19 mouse cellular contexts compared by ENCODE assay signal in the genomic region with DNA sequence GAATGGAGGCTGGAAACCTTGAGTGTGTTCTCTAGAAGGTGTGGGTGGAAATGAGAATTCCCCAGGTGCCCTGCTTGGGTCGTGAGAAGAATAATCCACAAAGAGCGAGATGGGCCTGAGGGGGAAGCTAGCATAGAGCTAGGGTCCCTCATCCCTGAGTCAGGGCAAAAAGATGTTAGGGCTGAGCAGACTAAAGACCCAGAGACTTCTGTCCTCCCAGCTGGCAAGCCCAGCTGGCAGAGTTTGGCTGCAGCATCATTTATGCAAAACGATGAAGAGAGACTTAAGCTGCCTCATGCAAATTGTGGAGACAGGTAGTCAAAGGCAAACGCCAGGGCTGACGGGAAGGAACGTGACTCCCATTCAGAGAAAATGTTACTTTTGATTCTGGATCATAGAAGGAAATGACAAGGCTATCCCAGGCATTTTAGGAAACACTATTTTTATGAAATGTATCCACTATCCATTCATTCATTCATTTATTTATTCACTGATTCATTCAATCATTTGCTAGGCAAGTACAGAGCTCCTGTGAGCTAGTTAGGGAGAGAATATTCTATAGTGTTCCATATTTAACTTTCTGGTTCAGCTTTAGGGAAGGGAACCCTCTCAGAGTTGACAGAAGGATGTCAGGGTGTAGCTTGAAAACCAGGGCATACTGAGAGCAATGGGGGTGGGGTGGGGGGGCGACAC.
A peak's percentile ranks its signal among the peaks of the same experiment; 100 is the strongest.
DNase-seq lines count a peak whose midpoint lies in the region; ATAC-seq lines count a peak whose summit lies in the region.
"Had no signal": no experiment of that assay in that cellular context is flagged by ENCODE, and none has a peak within 500 bp of the region (broad histone marks: within the 10 kb centered on the region; RNA-seq: fewer than 3 reads in every experiment).

No protein-coding gene starts in this region.

- no peak overlapping the region for H3K4me3 ChIP-seq in heart, embryonic 12.5 days
- no peak overlapping the region for H3K4me3 ChIP-seq in midbrain, embryonic 12.5 days
- no peak overlapping the region for H3K4me3 ChIP-seq in midbrain, embryonic 15.5 days
- H3K4me3 ChIP-seq: embryonic facial prominence, embryonic 10.5 days had no signal

- 76% methylated on average over 7 of the region's 7 CpGs for WGBS in heart, embryonic 12.5 days
- 38% methylated on average over 7 of the region's 7 CpGs for WGBS in midbrain, embryonic 12.5 days
- 25% methylated on average over 7 of the region's 7 CpGs for WGBS in midbrain, embryonic 15.5 days

- no peaks in the 10 kb centered on the region for H3K9me3 ChIP-seq in heart, embryonic 12.5 days (replicated peaks)
- H3K9me3 ChIP-seq in midbrain, embryonic 12.5 days: no peaks in the 10 kb centered on the region
- no peaks in the 10 kb centered on the region for H3K9me3 ChIP-seq in midbrain, embryonic 15.5 days
- H3K9me3 ChIP-seq: embryonic facial prominence, embryonic 10.5 days had no signal

- ATAC-seq in heart, embryonic 12.5 days (ENCODE audit: insufficient number of reproducible peaks, low FRiP score): no peak
- peak; percentile 47; the same call in 1 of the 2 replicates for ATAC-seq in midbrain, embryonic 12.5 days (ENCODE audit: low FRiP score, low read depth)
- ATAC-seq in midbrain, embryonic 15.5 days (replicated peaks): no peak
- ATAC-seq in inflammation-experienced regulatory T-cells, adult 6 months: peak; percentile 39

- H3K27ac ChIP-seq in heart, embryonic 12.5 days (ENCODE audit: poor library complexity, severe bottlenecking): peak overlapping the region; percentile 26; the same call in 1 of the 2 replicates
- no peak overlapping the region for H3K27ac ChIP-seq in midbrain, embryonic 12.5 days (replicated peaks)
- H3K27ac ChIP-seq in midbrain, embryonic 15.5 days: no peak overlapping the region
- H3K27ac ChIP-seq: embryonic facial prominence, embryonic 10.5 days; stomach, postnatal 0 days had no signal

- DNase-seq in heart, postnatal 25 days (ENCODE audit: low spot score): no peak
- no peak for DNase-seq in spleen, postnatal 10 days (ENCODE audit: low spot score in 2 of 2)
- DNase-seq in urinary bladder, adult 2 months (ENCODE audit: low spot score): no peak
- DNase-seq: cerebellum, adult 11 months; cerebellum, postnatal 25 days; heart, adult 18-20 months; kidney, adult 18-20 months; kidney, postnatal 14 days; layer of hippocampus, adult 9-11 months; liver; lung, adult 2 months; lung, postnatal 4 days; thymus, postnatal 14 days had no signal

- H3K4me2 ChIP-seq in heart, embryonic 12.5 days: no peak overlapping the region
- 0 out of 2 replicates have a peak overlapping the region, but pooled peaks have one; percentile 9 for H3K4me2 ChIP-seq in midbrain, embryonic 12.5 days (replicated peaks)
- H3K4me2 ChIP-seq in midbrain, embryonic 15.5 days: no peak overlapping the region

- no peak overlapping the region for H3K9ac ChIP-seq in heart, embryonic 12.5 days
- no peak overlapping the region for H3K9ac ChIP-seq in midbrain, embryonic 12.5 days (replicated peaks)
- H3K9ac ChIP-seq in midbrain, embryonic 15.5 days: no peak overlapping the region

- no peaks in the 10 kb centered on the region for H3K27me3 ChIP-seq in heart, embryonic 12.5 days (replicated peaks)
- H3K27me3 ChIP-seq in midbrain, embryonic 12.5 days: peaks cover 14% of the 10 kb centered on the region
- H3K27me3 ChIP-seq in midbrain, embryonic 15.5 days (replicated peaks): no peaks in the 10 kb centered on the region

- peaks cover 21% of the 10 kb centered on the region for H3K4me1 ChIP-seq in heart, embryonic 12.5 days (replicated peaks)
- H3K4me1 ChIP-seq in midbrain, embryonic 12.5 days: peaks cover 23% of the 10 kb centered on the region
- peaks cover 25% of the 10 kb centered on the region for H3K4me1 ChIP-seq in midbrain, embryonic 15.5 days

- intact Hi-C loops in heart, postnatal 25 days (cut with DNase I): no loop called here

- H3K36me3 ChIP-seq in heart, embryonic 12.5 days: no peaks in the 10 kb centered on the region
- H3K36me3 ChIP-seq in midbrain, embryonic 12.5 days: no peaks in the 10 kb centered on the region
- no peaks in the 10 kb centered on the region for H3K36me3 ChIP-seq in midbrain, embryonic 15.5 days (replicated peaks)
- H3K36me3 ChIP-seq: embryonic facial prominence, embryonic 10.5 days had no signal

Comparison
In these comparisons a context has a peak if more than half of its experiments do, and no peak if none do; other contexts are left out.
1. ATAC-seq: peak in midbrain, embryonic 12.5 days (single experiment) and inflammation-experienced regulatory T-cells, adult 6 months (single experiment); none in heart, embryonic 12.5 days (single experiment) and midbrain, embryonic 15.5 days (single experiment).